Mouse (Mus musculus) layer of hippocampus, adult 2 months (tissue): ENCODE measurements around the gene Slc25a12. TPM values are rescaled to one million over a fixed set of nuclear protein-coding genes. Genes with fewer than 3 reads are reported as not detected.

Experiments
- DNase-seq, 2 experiments: peaks; one replicate each; pipeline ENCODE4 v3.0.0; 2022; ENCODE audit warnings: low spot score in 2 of 2
- H3K27ac ChIP-seq: fragments of 200-600 bp; 2 replicates; pipeline ENCODE4 v1.8.1; 2022
- H3K4me3 ChIP-seq: fragments of 200-600 bp; 2 replicates; pipeline ENCODE4 v1.8.1; 2022; ENCODE audit warnings: mild to moderate bottlenecking
- CTCF ChIP-seq: fragments of 200-600 bp; conservative IDR thresholded peaks from 2 replicates; pipeline ENCODE4 v1.8.1; 2022; ENCODE audit warnings: antibody characterized with exemption, mild to moderate bottlenecking, moderate library complexity
- total RNA-seq, 2 experiments: library from RNA; stranded (reverse); gene quantifications; 2 replicates each; pipeline ENCODE4 v1.2.3; 2021

The Slc25a12 gene
- total RNA-seq, 2 experiments from 2014 or later: 155 TPM

DNA sequence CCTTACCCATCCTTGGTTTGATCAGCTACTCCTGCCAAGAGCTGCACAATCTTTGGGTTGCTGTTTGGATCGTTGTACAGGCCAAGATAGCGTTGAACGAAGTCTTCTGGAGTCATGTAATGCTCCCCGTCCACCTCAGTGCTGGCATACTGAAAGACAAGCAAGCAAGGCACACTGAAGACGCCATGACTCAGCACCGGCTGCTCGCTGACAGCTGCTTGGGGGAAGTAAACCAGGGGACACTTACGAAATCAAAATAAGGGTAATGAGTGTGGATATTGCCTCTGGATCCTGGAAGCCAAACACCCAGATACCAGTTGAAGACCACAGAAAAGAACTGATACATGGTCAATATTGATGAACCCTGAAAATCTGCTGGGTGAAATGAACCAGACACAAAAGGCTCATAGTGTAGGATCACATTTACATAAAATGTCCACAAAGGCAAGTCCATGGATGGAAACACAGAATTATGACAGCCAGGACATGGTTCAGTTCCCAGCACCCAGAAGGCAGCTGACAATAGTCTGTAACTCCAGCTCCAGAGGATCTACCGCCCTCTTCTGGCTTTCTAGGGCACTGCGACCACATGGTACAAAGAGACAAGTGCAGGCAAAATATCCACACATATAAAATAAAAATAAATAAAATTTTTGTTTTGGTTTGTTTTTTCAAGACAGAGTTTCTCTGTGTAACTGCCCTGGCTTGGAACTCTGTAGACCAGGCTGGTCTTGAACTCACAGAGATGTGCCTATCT, 23.5 kb downstream of the Slc25a12 start:
- Histone ChIP-seq H3K4me3 (no peak overlapping the region), H3K27ac (no peak overlapping the region)
- peak; percentile 58 for TF ChIP-seq CTCF
- peak; percentile 22 to 29 for DNase-seq

DNA sequence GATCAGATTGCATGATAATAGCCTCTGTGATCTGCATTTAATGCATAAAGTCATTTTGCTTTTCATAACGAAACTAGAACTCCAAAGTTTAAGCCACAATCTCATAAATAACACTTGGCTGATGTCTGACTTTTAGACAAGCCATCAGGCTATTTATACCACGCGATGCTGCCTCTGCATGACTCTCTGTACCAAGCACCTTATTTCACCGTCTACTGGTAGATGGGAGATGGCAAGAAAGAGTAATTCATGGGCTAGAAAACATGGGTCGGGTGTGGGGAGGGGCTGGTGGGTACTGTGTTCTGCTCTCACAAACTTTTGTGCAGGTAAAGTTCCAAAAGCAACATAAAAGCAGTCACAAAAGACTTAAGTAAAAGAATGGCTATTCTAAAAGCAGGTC, 27.4 kb downstream of the Slc25a12 start:
- DNase-seq: no peak
- no peak overlapping the region for H3K27ac ChIP-seq
- no peak overlapping the region for H3K4me3 ChIP-seq
- TF ChIP-seq CTCF: no peak

GRCm38 (mm10) chr2:71338145-71338796, 29.3 kb downstream of the Slc25a12 start:
- DNase-seq: no peak
- H3K27ac ChIP-seq: no peak overlapping the region; the same call in 1 of the 2 replicates
- H3K4me3 ChIP-seq: no peak overlapping the region
- no peak for TF ChIP-seq CTCF

DNA sequence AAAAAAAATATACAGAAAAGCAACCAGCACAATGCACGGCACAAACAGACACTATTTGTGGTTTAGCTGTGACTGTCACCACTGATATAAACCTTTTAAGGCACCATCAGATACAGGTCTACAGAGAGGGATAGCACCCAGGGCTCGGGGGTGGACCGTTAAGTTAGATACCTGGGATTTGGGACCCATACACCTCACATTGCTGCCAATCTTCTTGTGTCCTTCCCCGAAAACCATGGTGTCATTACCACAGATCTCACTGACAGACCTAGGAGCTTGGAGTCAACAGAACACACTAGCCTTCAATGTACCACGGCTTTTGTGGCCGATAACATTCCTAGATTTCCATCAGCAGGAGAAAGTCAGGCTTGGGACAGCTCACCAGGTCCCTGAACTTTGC, 30.9 kb downstream of the Slc25a12 start:
- Histone ChIP-seq H3K27ac (no peak overlapping the region), H3K4me3 (no peak overlapping the region)
- no peak for TF ChIP-seq CTCF
- no peak for DNase-seq

GRCm38 (mm10) chr2:71336209-71336608, 31.3 kb downstream of the Slc25a12 start:
- Histone ChIP-seq H3K4me3 (no peak overlapping the region), H3K27ac (no peak overlapping the region)
- TF ChIP-seq CTCF: no peak
- DNase-seq: no peak

DNA sequence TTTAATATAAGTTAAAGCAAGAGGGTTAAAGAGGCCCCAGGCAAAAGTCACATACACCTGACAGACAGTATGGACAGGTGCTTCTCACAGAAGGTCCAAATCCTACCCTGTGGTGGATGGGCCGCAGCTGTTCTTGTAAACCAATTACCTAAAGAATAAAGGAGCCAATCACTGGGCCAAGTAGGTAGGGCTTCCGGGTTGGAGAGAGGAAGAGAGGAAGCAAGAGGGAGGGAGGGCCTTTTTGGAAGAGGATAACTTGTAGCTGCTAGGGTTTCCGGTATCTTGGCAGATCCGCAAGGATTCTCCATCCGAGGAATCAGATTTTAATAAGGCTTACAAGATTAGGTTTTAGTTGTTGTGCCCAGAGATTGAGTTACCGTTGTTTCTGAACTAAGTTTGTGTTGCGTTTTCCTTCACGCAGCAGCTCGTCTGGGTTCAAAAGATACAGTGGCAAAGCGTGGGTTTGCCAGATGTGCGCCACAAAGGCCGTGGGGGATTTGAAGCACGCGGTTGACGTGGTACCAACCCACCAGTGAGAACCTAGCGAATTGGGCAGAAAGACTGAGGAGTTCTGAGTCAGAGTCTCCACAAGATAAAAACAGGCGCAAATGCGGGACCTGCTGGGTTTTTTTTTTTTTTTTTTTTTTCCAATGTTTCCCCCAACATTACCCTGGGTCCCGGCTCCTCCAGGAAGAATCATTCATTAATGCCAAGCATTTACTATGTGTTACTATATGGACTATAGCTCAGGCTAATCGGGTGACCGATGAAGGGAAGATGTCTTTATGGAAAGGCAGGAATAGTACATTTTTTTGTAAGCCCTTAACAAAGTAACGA, 33.3 kb downstream of the Slc25a12 start:
- DNase-seq: no peak
- no peak for TF ChIP-seq CTCF
- Histone ChIP-seq H3K4me3 (no peak overlapping the region), H3K27ac (no peak overlapping the region)

DNA sequence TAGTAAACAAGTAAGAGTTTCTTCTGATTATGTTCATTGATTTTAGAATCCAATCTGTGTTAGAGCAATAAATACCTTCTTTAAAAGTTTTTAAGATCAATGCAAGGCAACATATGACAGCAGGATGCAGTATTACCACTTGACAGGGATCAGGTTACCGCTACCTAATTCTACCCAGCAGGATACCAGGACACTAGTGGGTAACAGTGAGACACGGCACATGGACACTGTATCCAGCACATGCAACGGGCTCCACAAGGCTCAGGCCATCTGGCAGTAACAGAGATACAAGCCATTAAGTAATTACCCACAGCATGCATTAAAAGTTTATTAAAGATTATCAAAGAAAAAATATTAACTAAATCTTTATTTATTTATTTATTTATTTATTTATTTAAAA, 37.8 kb downstream of the Slc25a12 start:
- Histone ChIP-seq H3K27ac (no peak overlapping the region), H3K4me3 (no peak overlapping the region)
- no peak for TF ChIP-seq CTCF
- DNase-seq: no peak

DNA sequence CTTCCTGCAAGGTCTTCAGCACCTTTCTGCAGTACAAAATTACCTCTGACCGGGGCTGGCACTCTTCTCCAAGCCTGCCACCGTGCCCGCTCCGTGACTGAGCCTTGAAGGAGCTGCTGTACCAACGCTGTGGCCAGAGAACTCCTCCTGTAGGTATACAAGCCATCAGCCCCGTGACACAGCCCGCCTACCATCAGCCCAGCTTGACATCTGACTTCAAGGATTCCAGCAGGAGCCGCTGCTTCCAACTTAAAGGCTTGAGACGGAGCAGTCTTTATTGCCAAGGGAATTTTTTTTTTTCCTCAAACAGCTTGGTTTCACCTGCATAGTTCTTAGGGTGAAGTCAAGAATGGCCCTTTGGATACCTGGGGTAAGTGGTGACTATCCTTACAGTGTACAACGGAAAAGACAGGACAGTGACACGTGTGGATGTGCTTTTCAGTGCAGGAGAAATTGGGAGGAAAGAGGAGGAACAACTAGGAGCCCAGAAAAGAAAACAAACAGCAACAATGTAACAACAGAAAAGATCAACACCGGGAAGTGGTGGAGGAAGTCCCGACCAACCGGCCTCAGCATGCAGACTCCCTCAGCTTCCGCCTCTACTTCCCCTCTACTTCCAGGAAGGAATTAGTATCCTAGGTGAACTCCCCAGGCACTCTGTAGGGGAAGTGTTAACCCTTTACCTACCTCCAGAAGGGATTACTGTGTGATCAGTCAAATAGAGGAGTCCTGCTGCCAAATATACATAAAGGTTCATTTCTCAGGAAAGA, 39.0 kb downstream of the Slc25a12 start:
- no peak for TF ChIP-seq CTCF
- Histone ChIP-seq H3K4me3 (no peak overlapping the region), H3K27ac (peak overlapping the region; percentile 53; the same call in 1 of the 2 replicates)
- no peak for DNase-seq

DNA sequence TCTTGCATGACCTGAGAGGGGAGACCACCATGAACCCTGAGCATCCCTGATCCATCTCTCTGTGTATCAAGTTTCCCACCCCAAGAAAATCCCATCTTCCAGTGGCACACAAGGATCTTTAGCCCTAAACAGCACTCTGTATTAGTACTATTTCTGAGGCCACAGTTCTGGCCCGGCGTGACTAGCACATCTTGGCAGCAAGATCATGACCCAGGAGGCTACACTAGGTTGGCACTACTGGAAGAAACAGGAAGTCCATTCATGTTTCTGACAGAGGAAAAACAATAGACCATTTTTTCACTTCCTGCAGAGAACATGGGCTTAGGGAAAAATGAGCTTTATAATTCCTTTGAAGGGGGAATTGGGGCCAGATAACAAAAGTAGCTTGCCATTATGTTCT, 39.8 kb downstream of the Slc25a12 start:
- no peak overlapping the region for H3K4me3 ChIP-seq
- TF ChIP-seq CTCF: no peak
- peak overlapping the region; percentile 43; the same call in 1 of the 2 replicates for H3K27ac ChIP-seq
- no peak for DNase-seq

DNA sequence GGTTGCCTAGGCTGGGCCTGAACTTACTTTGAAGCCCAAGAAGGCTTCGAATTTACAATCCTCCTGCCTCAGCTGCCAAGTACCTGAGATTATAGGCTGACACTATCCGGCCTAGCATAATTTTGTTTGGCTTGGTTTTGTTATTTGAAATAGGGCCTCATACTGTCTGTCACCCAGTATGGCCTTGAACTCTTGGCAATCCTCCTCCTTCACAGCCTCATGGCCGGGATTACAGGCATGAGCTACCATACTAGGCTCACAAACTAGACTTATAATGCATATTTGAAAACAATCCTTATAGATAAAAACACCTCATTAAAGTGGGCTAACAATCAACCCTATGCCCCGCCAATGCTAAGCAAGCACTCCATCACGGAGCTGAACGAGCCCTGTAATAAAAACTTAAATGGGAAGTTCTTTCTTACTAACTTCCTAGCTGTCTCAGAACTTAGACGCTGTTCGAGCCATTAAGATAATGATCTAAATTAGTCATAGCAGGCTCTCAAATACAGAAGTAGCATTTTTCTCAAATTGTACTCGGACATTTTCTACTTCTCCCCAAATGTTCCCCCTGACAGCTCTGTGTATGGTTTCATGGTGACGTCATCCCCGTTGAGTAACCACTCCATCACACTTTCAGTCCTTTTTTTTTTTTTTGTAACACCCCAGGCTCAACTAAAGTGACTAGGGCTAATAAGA, 40.6 kb downstream of the Slc25a12 start:
- DNase-seq: no peak
- H3K4me3 ChIP-seq: no peak overlapping the region
- no peak for TF ChIP-seq CTCF
- peak overlapping the region; percentile 43; the same call in 1 of the 2 replicates for H3K27ac ChIP-seq

GRCm38 (mm10) chr2:71323886-71324285, 43.7 kb downstream of the Slc25a12 start:
- no peak for DNase-seq
- no peak for TF ChIP-seq CTCF
- H3K4me3 ChIP-seq: no peak overlapping the region
- no peak overlapping the region for H3K27ac ChIP-seq

GRCm38 (mm10) chr2:71321486-71321885, 46.1 kb downstream of the Slc25a12 start:
- Histone ChIP-seq H3K4me3 (no peak overlapping the region), H3K27ac (no peak overlapping the region)
- no peak for DNase-seq
- no peak for TF ChIP-seq CTCF
